Mouse (Mus musculus): ENCODE results near the gene Slc2a1. TPM values are rescaled to one million over a fixed set of nuclear protein-coding genes. Genes with fewer than 3 reads are reported as not detected.

Slc2a1 gene
- polyA plus RNA-seq, 1 experiment from 2014 or later = 291 TPM

MicroRNA genes within 50 kb of the gene (microRNA counts, 519-probe panel; counts per million panel counts)
- 2,018 counts per million, percentile 27 among the panel's probes with 10 or more counts for microRNA mmu-miR-1957

Small RNAs within 50 kb of the gene (microRNA-seq; reads per million reads assigned to microRNA genes)
- gene Mir1957a = not detected

Other genes starting within 250 kb of the Slc2a1 start
- gene Olfr1331, start 244.1 kb upstream of the Slc2a1 start, polyA plus RNA-seq (2015; fragmentation: Nextera tagmentation; extraction: Ambion mirVana) = not detected in 2 replicates
- 0.04 TPM in 1 of 2 replicates, not detected in the other for gene Olfr1330, start 220.1 kb upstream of the Slc2a1 start, polyA plus RNA-seq (2015; fragmentation: Nextera tagmentation; extraction: Ambion mirVana)
- gene Olfr1329, start 191.2 kb upstream of the Slc2a1 start, polyA plus RNA-seq (2015; fragmentation: Nextera tagmentation; extraction: Ambion mirVana) = not detected in 2 replicates
- not detected in 2 replicates for gene Olfr1328, start 170.1 kb upstream of the Slc2a1 start, polyA plus RNA-seq (2015; fragmentation: Nextera tagmentation; extraction: Ambion mirVana)
- not detected in 2 replicates for gene Lao1, start 147.1 kb upstream of the Slc2a1 start, polyA plus RNA-seq (2015; fragmentation: Nextera tagmentation; extraction: Ambion mirVana)
- 2.0 and 2.1 TPM in 2 replicates for gene Zfp691, start 65.5 kb downstream of the Slc2a1 start, polyA plus RNA-seq (2015; fragmentation: Nextera tagmentation; extraction: Ambion mirVana)
- 359 and 361 TPM in 2 replicates for gene Ermap, start 81.3 kb downstream of the Slc2a1 start, polyA plus RNA-seq (2015; fragmentation: Nextera tagmentation; extraction: Ambion mirVana)
- gene Svbp, start 86.6 kb downstream of the Slc2a1 start, polyA plus RNA-seq (2015; fragmentation: Nextera tagmentation; extraction: Ambion mirVana) = 69.6 and 79.2 TPM in 2 replicates
- gene Tmem269, start 109.5 kb downstream of the Slc2a1 start, polyA plus RNA-seq (2015; fragmentation: Nextera tagmentation; extraction: Ambion mirVana) = not detected in 2 replicates
- gene AU022252, start 124.0 kb downstream of the Slc2a1 start, polyA plus RNA-seq (2015; fragmentation: Nextera tagmentation; extraction: Ambion mirVana) = 10.0 and 11.6 TPM in 2 replicates
- 6.7 and 9.0 TPM in 2 replicates for gene P3h1, start 124.2 kb downstream of the Slc2a1 start, polyA plus RNA-seq (2015; fragmentation: Nextera tagmentation; extraction: Ambion mirVana)
- not detected in 2 replicates for gene Cldn19, start 146.7 kb downstream of the Slc2a1 start, polyA plus RNA-seq (2015; fragmentation: Nextera tagmentation; extraction: Ambion mirVana)
- 150 and 152 TPM in 2 replicates for gene Ybx1, start 185.9 kb downstream of the Slc2a1 start, polyA plus RNA-seq (2015; fragmentation: Nextera tagmentation; extraction: Ambion mirVana)
- 37.7 and 45.8 TPM in 2 replicates for gene Ppih, start 211.8 kb downstream of the Slc2a1 start, polyA plus RNA-seq (2015; fragmentation: Nextera tagmentation; extraction: Ambion mirVana)

Measured in liver, embryonic 16.5 days (tissue).